Mouse (Mus musculus) MEL (cell line): Measurements from ENCODE around the gene Tshz2.

Experiments used
- CTCF ChIP-seq, 3 experiments: IDR thresholded peaks in 2 of 3; conservative IDR thresholded peaks in 1 of 3; 2 replicates each; pipeline ENCODE4 v1.5.1; 2011 to 2012; ENCODE audit warnings: low read length in 3 of 3, low read depth in 2 of 3, mild to moderate bottlenecking in 2 of 3, improper control_type of control experiment in 1 of 3, inconsistent platforms in 1 of 3, mixed read lengths in 1 of 3, moderate library complexity in 1 of 3; ENCODE audit not compliant: control insufficient read depth in 1 of 3, insufficient read depth in 1 of 3, poor library complexity in 1 of 3, severe bottlenecking in 1 of 3
- ELF1 ChIP-seq: IDR thresholded peaks from 2 replicates; pipeline ENCODE4 v1.6.1; 2014; ENCODE audit warnings: low read depth, mild to moderate bottlenecking, inconsistent platforms, low read length, improper control_type of control experiment, moderate library complexity
- EP300 ChIP-seq, 2 experiments: IDR thresholded peaks; 2 replicates each; pipeline ENCODE4 v1.6.1; 2011; ENCODE audit warnings: improper control_type of control experiment in 2 of 2, low read length in 2 of 2, low read depth in 1 of 2, mild to moderate bottlenecking in 1 of 2
- GATA1 ChIP-seq: IDR thresholded peaks from 2 replicates; pipeline ENCODE4 v1.6.1; 2011; ENCODE audit warnings: low read depth, low read length, improper control_type of control experiment
- MXI1 ChIP-seq: IDR thresholded peaks from 2 replicates; pipeline ENCODE4 v1.6.1; 2011; ENCODE audit warnings: mild to moderate bottlenecking, low read depth, low read length, improper control_type of control experiment
- POLR2A ChIP-seq, 2 experiments: IDR thresholded peaks; 2 replicates each; pipeline ENCODE4 v1.6.1; 2011 to 2012; ENCODE audit warnings: low read length in 2 of 2, mild to moderate bottlenecking in 2 of 2, control low read depth in 1 of 2, improper control_type of control experiment in 1 of 2, low read depth in 1 of 2, moderate library complexity in 1 of 2; ENCODE audit not compliant: control insufficient read depth in 1 of 2, insufficient read depth in 1 of 2, poor library complexity in 1 of 2
- RAD21 ChIP-seq: IDR thresholded peaks from 2 replicates; pipeline ENCODE4 v1.6.1; 2011; ENCODE audit warnings: mild to moderate bottlenecking, low read depth, low read length, improper control_type of control experiment
- RCOR1 ChIP-seq: IDR thresholded peaks from 2 replicates; pipeline ENCODE4 v1.6.1; 2012; ENCODE audit warnings: low read depth, mild to moderate bottlenecking, inconsistent platforms, low read length, improper control_type of control experiment
- TCF12 ChIP-seq: IDR thresholded peaks from 2 replicates; pipeline ENCODE4 v1.6.1; 2014; ENCODE audit warnings: low read depth, mild to moderate bottlenecking, inconsistent platforms, low read length, improper control_type of control experiment, moderate library complexity

DNA sequence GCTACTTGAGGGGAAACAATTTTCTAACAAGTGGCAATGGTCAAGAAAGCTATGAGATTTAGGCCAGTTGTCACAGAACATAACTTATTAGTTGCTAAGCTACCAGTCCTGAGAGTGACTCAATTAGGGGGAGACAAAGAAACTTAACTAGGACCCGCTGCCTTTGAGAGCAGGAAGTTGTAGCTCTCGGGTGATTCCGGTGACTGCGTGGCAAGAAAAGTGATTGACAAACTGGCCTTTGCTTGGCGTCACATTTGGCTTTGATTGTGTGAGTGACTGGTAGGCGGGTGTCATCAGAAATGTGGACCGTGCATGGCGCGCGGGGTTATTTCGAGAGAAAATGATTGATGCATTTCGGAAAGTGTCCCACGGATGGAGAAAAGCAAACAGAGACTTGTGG is 22.9 kb upstream of the Tshz2 start:
- TF ChIP-seq MXI1 (no peak), TCF12 (no peak), POLR2A (IDR thresholded peaks at IDR 0.05; ENCODE audit: control insufficient read depth in 1 of 2, insufficient read depth in 1 of 2, low read depth in 1 of 2, low read length in 2 of 2, poor library complexity in 1 of 2) (no peak), RCOR1 (no peak), RAD21 (no peak), ELF1 (no peak), CTCF (IDR thresholded peaks at IDR 0.05 in 2 of 3, conservative IDR thresholded peaks at IDR 0.05 in 1 of 3; ENCODE audit: control insufficient read depth in 1 of 3, insufficient read depth in 1 of 3, low read depth in 2 of 3, low read length in 3 of 3, poor library complexity in 1 of 3, severe bottlenecking in 1 of 3) (no peak), GATA1 (no peak), EP300 (IDR thresholded peaks at IDR 0.05; ENCODE audit: low read depth in 1 of 2, low read length in 2 of 2) (no peak)
